Mouse (Mus musculus): Measurements from ENCODE around the gene Sft2d2.

DNA sequence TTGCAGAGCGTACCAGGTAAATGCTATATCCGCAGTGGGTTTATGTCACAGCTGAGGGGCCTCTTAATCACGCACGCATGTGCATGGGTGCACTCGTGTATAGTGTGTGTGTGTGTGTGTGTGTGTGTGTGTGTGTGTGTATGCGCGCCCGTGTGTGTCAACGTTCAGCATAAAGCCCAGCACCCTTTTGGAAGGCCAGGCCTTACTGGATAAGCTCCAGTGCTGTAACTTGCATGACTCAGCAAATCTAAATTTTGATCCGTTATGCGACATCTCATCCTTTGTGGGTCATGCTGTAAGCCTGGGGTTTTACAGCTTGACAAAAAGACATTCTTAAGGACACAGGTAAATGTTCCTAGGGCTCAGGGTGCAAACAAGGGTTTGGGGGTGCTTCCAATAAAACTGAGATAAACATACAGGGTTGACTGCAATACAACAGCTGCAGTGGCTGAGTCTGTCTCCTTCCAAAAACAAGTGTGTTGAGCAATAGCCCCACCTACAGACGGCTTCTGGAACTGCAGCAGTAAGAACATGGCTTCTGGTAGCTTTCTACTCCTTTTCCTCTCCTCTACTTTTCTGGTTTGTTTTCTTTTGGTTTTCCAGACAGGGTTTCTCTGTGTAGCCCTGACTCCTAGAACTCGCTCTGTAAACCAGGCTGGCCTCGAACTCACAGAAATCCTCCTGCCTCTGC is 61.9 kb downstream of the Sft2d2 start:
- TF ChIP-seq POLR2A (IDR thresholded peaks at IDR 0.05; ENCODE audit: control insufficient read depth, low read depth, low read length), result no peak
- peak; percentile 14; the same call in 1 of the 2 replicates for TF ChIP-seq CTCF (IDR thresholded peaks at IDR 0.05; ENCODE audit: control insufficient read depth, insufficient read depth, insufficient replicate concordance, low read depth, low read length)
